Mouse (Mus musculus) hindbrain, embryonic 15.5 days (tissue): ENCODE measurements at regions not wholly inside any gene's neighbourhood (a gene's known extent, or its start where the extent isn't known, plus 50 kb on each side); places are given as distances from the start of the nearest gene placed in this dataset.

ENCODE experiments used
- ATAC-seq: fragments of 200-750 bp; cut with Nextera tagmentation; 2 replicates; pipeline ENCODE4 v1.8.0; 2017; ENCODE audit warnings: low read depth, moderate number of reproducible peaks, moderate TSS enrichment; ENCODE audit not compliant: low FRiP score
- H3K27ac ChIP-seq: fragments of 300-500 bp; sonication (generic); replicated peaks from 2 replicates; pipeline ENCODE4 v1.5.1; 2015; ENCODE audit warnings: mild to moderate bottlenecking, inconsistent platforms
- H3K27me3 ChIP-seq: fragments of 300-500 bp; sonication (generic); 2 replicates; pipeline ENCODE4 v1.6.1; 2015; ENCODE audit warnings: control low read depth, inconsistent platforms
- H3K36me3 ChIP-seq: fragments of 300-500 bp; sonication (generic); 2 replicates; pipeline ENCODE4 v1.6.1; 2015; ENCODE audit warnings: control low read depth, inconsistent platforms
- H3K4me1 ChIP-seq: fragments of 300-500 bp; sonication (generic); replicated peaks from 2 replicates; pipeline ENCODE4 v1.6.1; 2015; ENCODE audit warnings: control low read depth, inconsistent platforms
- H3K4me2 ChIP-seq: fragments of 300-500 bp; sonication (generic); 2 replicates; pipeline ENCODE4 v1.6.1; 2015; ENCODE audit warnings: moderate library complexity, mild to moderate bottlenecking, inconsistent platforms
- H3K4me3 ChIP-seq: fragments of 300-500 bp; sonication (generic); 2 replicates; pipeline ENCODE4 v1.5.1; 2015; ENCODE audit warnings: mild to moderate bottlenecking, inconsistent platforms
- H3K9ac ChIP-seq: fragments of 300-500 bp; sonication (generic); 2 replicates; pipeline ENCODE4 v1.6.1; 2015; ENCODE audit warnings: inconsistent platforms
- H3K9me3 ChIP-seq: fragments of 300-500 bp; sonication (generic); 2 replicates; pipeline ENCODE4 v1.6.1; 2016; ENCODE audit warnings: control low read depth, inconsistent platforms
- WGBS: fragments of 180-500 bp; shearing (Covaris S2); methylation state at CpG from one replicate; pipeline ENCODE4 v1.1.7; 2015; 5-methylcytosine and 5-hydroxymethylcytosine counted together

DNA sequence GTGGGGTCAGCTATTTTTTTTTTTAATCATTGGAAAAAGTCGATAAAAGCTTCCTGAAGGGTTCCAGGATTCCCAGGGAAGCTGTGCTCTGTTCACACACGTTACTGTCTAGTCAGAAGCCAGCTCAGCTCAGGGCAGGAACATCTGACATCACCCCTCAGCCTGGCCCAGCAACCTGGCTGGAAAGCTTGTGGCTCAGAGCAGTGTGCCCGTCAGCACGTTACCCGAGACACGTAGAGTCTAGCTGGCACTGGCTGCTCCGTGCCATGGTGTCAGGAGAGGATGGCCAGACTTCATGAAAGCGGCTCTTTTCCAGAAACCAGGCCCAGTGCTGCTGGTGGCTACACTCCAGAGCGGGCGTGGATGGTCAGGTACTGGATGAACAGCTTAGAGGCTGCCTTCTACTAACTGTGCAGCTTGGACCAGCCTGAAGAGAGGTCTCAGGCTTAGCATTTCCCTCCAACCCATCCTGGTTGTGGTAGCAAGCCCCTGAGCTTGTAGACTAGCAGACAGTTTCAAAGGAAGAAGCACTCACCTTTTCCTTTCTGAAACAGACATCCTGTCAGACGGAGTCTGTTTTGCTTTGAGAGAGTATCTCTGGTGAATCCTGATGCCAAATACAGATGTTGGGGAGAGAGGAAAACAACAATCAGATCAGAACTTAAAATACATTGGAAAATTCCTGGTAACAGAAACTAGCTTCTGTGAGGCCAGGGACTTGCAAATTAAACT is 331.1 kb upstream of the Id2 start:
- ATAC-seq: no peak
- WGBS: 86% methylated on average over 11 of the region's 11 CpGs
- Histone ChIP-seq H3K4me1 (no peaks in the 10 kb centered on the region), H3K4me2 (no peak overlapping the region), H3K27me3 (no peaks in the 10 kb centered on the region), H3K9ac (no peak overlapping the region), H3K4me3 (no peak overlapping the region), H3K36me3 (no peaks in the 10 kb centered on the region), H3K9me3 (no peaks in the 10 kb centered on the region), H3K27ac (no peak overlapping the region)

DNA sequence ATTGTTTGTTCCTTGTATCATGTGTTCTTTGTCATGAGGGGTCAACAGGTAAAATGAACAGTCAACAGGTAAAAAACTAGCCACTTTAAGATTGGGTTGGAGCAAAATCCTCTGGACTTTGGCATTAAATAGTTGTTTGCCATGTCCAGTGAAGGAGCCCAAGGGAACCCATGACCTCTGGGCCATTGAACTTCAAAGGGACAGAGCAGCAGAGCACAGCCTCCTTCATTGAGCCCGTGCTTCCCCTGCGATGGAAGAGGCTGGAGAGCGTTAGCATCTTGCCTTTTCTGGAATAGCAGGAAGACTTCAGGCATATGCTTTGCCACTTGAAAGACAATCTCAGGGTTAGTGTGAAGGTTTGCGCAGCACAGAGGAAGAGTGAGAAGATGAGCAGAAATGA is 320.4 kb upstream of the Id2 start:
- Histone ChIP-seq H3K9ac (no peak overlapping the region), H3K27ac (no peak overlapping the region), H3K4me2 (no peak overlapping the region), H3K9me3 (no peaks in the 10 kb centered on the region), H3K4me3 (no peak overlapping the region), H3K4me1 (peaks cover 5% of the 10 kb centered on the region; the same call in 1 of the 2 replicates), H3K27me3 (no peaks in the 10 kb centered on the region), H3K36me3 (no peaks in the 10 kb centered on the region)
- 87% methylated on average over 4 of the region's 4 CpGs for WGBS
- no peak for ATAC-seq

DNA sequence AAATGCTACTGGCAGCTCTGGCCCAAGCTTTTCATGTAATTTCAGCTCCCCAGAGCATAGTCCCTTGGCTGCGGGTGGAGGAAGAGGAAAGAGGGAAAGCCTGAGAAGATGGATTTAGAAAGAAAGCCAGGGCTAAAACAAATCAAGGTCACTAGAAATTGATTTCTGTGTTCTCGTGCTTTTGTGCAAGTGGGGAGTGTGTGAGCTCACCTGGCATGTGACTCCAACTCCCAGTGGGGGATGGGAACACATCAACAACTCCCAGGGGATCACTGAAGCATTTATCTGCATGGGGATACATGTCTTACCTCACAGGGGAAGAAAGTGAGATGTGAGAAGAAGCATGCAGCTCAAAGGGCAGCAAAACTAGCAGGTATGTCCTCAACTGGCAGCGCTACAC is 319.6 kb upstream of the Id2 start:
- Histone ChIP-seq H3K4me2 (no peak overlapping the region), H3K9ac (no peak overlapping the region), H3K36me3 (no peaks in the 10 kb centered on the region), H3K27me3 (no peaks in the 10 kb centered on the region), H3K9me3 (no peaks in the 10 kb centered on the region), H3K27ac (no peak overlapping the region), H3K4me3 (no peak overlapping the region), H3K4me1 (peaks cover 5% of the 10 kb centered on the region; the same call in 1 of the 2 replicates)
- ATAC-seq: no peak
- 50% methylated on average over 3 of the region's 3 CpGs for WGBS

- Histone ChIP-seq H3K4me3 (no peak overlapping the region), H3K4me1 (peaks cover 5% of the 10 kb centered on the region; the same call in 1 of the 2 replicates), H3K27me3 (no peaks in the 10 kb centered on the region), H3K9ac (no peak overlapping the region), H3K27ac (no peak overlapping the region), H3K36me3 (no peaks in the 10 kb centered on the region), H3K4me2 (no peak overlapping the region), H3K9me3 (no peaks in the 10 kb centered on the region)
- WGBS: 18% methylated on average over 3 of the region's 3 CpGs
- ATAC-seq: no peak
Measured at GRCm38 (mm10) chr12:25415641-25416040, 318.7 kb upstream of the Id2 start.

DNA sequence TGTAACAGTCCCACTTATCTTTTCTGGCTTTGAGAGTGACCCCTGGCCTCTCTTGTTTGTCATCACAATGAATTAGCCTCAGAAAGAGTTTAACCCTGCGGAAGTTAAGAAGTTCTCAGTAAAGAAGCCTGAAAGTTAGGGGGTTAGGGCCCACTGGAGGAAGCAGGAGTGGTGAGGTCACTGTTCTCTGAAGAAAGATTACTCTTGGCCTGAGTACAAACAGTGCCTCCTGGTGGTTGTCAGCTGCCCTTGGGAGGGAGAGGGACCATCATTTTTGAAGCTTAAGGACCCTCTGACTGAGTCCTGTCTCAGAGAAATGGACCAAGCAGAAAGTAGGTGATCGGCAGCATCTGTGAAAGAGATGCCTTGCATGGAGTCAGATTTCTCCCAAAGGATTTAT is 318.3 kb upstream of the Id2 start:
- ATAC-seq: no peak
- H3K27ac ChIP-seq: no peak overlapping the region
- H3K27me3 ChIP-seq: no peaks in the 10 kb centered on the region
- H3K4me1 ChIP-seq: peaks cover 5% of the 10 kb centered on the region; the same call in 1 of the 2 replicates
- no peak overlapping the region for H3K4me3 ChIP-seq
- H3K4me2 ChIP-seq: no peak overlapping the region
- WGBS: 22% methylated on average over 2 of the region's 2 CpGs
- H3K9ac ChIP-seq: no peak overlapping the region
- H3K9me3 ChIP-seq: no peaks in the 10 kb centered on the region
- H3K36me3 ChIP-seq: no peaks in the 10 kb centered on the region

DNA sequence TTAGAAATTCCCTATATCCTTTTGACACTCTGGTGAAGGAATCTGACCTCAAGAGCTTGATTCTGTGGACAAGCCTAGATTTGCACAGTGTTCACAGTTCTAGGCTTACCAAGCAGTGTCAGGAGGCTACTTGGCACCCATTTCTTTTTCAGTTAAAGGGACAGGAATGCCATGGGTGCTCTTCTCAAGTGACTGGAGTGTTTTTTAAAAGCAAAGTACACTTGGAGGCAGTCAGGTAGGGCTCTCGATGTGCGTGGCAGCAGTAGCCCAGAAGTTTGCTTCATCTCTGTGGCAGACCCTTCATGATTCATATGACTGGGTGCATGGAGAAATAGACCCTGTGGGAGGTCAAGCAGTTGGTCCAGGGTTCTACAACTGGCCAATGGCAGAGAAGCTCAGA is 310.4 kb upstream of the Id2 start:
- Histone ChIP-seq H3K4me1 (no peaks in the 10 kb centered on the region), H3K9ac (no peak overlapping the region), H3K27me3 (no peaks in the 10 kb centered on the region), H3K27ac (no peak overlapping the region), H3K4me2 (no peak overlapping the region), H3K36me3 (no peaks in the 10 kb centered on the region), H3K9me3 (0 out of 2 replicates have a peak, but pooled peaks cover 3% of the 10 kb centered on the region), H3K4me3 (no peak overlapping the region)
- 92% methylated on average over 2 of the region's 2 CpGs for WGBS
- no peak for ATAC-seq

- Histone ChIP-seq H3K4me2 (no peak overlapping the region), H3K36me3 (no peaks in the 10 kb centered on the region)
- 90% methylated on average over 5 of the region's 5 CpGs for WGBS
Measured at GRCm38 (mm10) chr12:25400326-25400725, 303.4 kb upstream of the Id2 start.

GRCm38 (mm10) chr12:25398726-25399125 is 301.8 kb upstream of the Id2 start:
- no peaks in the 10 kb centered on the region for H3K4me1 ChIP-seq
- H3K36me3 ChIP-seq: no peaks in the 10 kb centered on the region
- no peak overlapping the region for H3K9ac ChIP-seq
- no peak overlapping the region for H3K27ac ChIP-seq
- 85% methylated on average over 3 of the region's 3 CpGs for WGBS
- H3K27me3 ChIP-seq: no peaks in the 10 kb centered on the region
- H3K4me3 ChIP-seq: no peak overlapping the region
- no peak for ATAC-seq
- no peaks in the 10 kb centered on the region for H3K9me3 ChIP-seq
- H3K4me2 ChIP-seq: no peak overlapping the region

More at GRCm38 (mm10) chr12:25400326-25400725, 303.4 kb upstream of the Id2 start:
- Histone ChIP-seq H3K9ac (no peak overlapping the region), H3K4me3 (no peak overlapping the region), H3K4me1 (no peaks in the 10 kb centered on the region), H3K27ac (no peak overlapping the region), H3K9me3 (no peaks in the 10 kb centered on the region), H3K27me3 (no peaks in the 10 kb centered on the region)
- no peak for ATAC-seq

DNA sequence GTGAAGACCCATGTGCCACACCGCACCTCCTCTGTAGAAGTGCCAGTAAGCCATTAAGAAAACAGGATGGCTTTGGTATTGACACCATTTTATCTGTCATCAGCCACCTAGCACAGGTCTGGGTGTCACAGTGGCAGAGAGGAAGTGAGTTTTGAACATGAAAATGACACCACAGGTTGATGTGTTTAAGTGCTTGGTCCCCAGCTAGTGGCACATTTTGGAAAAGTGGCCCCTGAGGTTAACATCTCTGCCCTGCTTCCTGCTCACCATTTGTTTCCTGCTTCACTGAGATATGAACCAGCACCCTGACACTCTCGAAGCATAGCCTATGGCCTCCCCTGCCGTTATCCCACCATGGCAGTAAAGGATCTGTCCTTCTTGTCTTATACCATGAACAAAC is 297.4 kb upstream of the Id2 start:
- Histone ChIP-seq H3K4me1 (no peaks in the 10 kb centered on the region), H3K4me3 (no peak overlapping the region), H3K4me2 (no peak overlapping the region), H3K27me3 (no peaks in the 10 kb centered on the region), H3K9ac (no peak overlapping the region), H3K27ac (no peak overlapping the region), H3K36me3 (no peaks in the 10 kb centered on the region), H3K9me3 (no peaks in the 10 kb centered on the region)
- 97% methylated on average over 3 of the region's 3 CpGs for WGBS
- no peak for ATAC-seq

- no peaks in the 10 kb centered on the region for H3K36me3 ChIP-seq
- H3K9ac ChIP-seq: no peak overlapping the region
- H3K27me3 ChIP-seq: no peaks in the 10 kb centered on the region
- no peak for ATAC-seq
- H3K27ac ChIP-seq: no peak overlapping the region
- H3K4me3 ChIP-seq: no peak overlapping the region
- no peak overlapping the region for H3K4me2 ChIP-seq
- H3K4me1 ChIP-seq: no peaks in the 10 kb centered on the region
- no peaks in the 10 kb centered on the region for H3K9me3 ChIP-seq
- 84% methylated on average over 4 of the region's 4 CpGs for WGBS
Measured at GRCm38 (mm10) chr12:25393501-25393900, 296.6 kb upstream of the Id2 start.

- Histone ChIP-seq H3K4me1 (no peaks in the 10 kb centered on the region), H3K9me3 (no peaks in the 10 kb centered on the region), H3K9ac (no peak overlapping the region), H3K4me2 (no peak overlapping the region), H3K36me3 (no peaks in the 10 kb centered on the region), H3K27me3 (no peaks in the 10 kb centered on the region), H3K27ac (no peak overlapping the region), H3K4me3 (no peak overlapping the region)
- 76% methylated on average over 5 of the region's 5 CpGs for WGBS
- no peak for ATAC-seq
Measured at GRCm38 (mm10) chr12:25389202-25389601, 292.3 kb upstream of the Id2 start.

- H3K4me3 ChIP-seq: no peak overlapping the region
- H3K36me3 ChIP-seq: no peaks in the 10 kb centered on the region
- H3K9ac ChIP-seq: no peak overlapping the region
- 55% methylated on average over 5 of the region's 5 CpGs for WGBS
- no peaks in the 10 kb centered on the region for H3K9me3 ChIP-seq
- no peaks in the 10 kb centered on the region for H3K4me1 ChIP-seq
- no peak for ATAC-seq
- H3K27ac ChIP-seq: no peak overlapping the region
- no peak overlapping the region for H3K4me2 ChIP-seq
- no peaks in the 10 kb centered on the region for H3K27me3 ChIP-seq
Measured at GRCm38 (mm10) chr12:25387791-25388280, 290.9 kb upstream of the Id2 start.

GRCm38 (mm10) chr12:25382961-25383360 is 286.0 kb upstream of the Id2 start:
- Histone ChIP-seq H3K9me3 (no peaks in the 10 kb centered on the region), H3K4me2 (no peak overlapping the region), H3K9ac (no peak overlapping the region), H3K36me3 (no peaks in the 10 kb centered on the region), H3K27ac (no peak overlapping the region), H3K4me3 (no peak overlapping the region), H3K27me3 (no peaks in the 10 kb centered on the region), H3K4me1 (peaks cover 11% of the 10 kb centered on the region; the same call in 1 of the 2 replicates)
- no peak for ATAC-seq
- 81% methylated on average over 6 of the region's 6 CpGs for WGBS
